Mouse (Mus musculus) liver, embryonic 14.5 days (tissue): ENCODE data around the gene Slc38a5.

Source experiments
- CTCF ChIP-seq: IDR thresholded peaks from 2 replicates; pipeline ENCODE4 v1.5.1; 2016; ENCODE audit warnings: antibody characterized with exemption, low read depth, control low read depth
- EP300 ChIP-seq: IDR thresholded peaks from 2 replicates; pipeline ENCODE4 v1.6.1; 2016; ENCODE audit warnings: antibody characterized with exemption, low read depth

GRCm38 (mm10) chrX:8253711-8254110 is 17.2 kb upstream of the Slc38a5 start:
- no peak for TF ChIP-seq CTCF
- no peak for TF ChIP-seq EP300
